Mouse (Mus musculus) right cerebral cortex, postnatal 10 days (tissue): ENCODE data around the gene Pigl.
"Not testable (repeated sequence)": the region's sequence is repeated elsewhere in the genome, so short reads cannot be mapped to it uniquely, and the experiment has no call there.

ENCODE experiments used
- DNase-seq, 2 experiments: peaks; one replicate each; pipeline ENCODE4 v3.0.0; 2021; ENCODE audit warnings: low spot score in 2 of 2

The Pigl gene

DNA sequence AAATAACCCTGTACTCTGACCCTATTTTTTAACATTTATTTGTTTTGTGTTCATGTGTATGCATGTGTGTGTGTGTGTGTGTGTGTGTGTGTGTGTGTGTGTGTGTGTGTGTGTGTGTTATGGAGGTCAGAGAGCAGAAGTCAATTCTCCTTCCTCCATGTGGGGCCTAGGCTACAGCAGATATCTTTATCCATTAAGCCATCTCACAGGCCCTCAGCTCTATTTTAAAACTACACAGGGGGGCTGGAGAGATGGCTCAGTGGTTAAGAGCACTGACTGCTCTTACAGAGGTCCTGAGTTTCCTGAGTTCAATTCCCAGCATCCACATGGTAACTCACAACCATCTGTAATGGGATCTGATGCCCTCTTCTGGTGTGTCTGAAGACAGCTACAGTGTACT is 9.0 kb downstream of the Pigl start:
- not testable (repeated sequence) for DNase-seq

DNA sequence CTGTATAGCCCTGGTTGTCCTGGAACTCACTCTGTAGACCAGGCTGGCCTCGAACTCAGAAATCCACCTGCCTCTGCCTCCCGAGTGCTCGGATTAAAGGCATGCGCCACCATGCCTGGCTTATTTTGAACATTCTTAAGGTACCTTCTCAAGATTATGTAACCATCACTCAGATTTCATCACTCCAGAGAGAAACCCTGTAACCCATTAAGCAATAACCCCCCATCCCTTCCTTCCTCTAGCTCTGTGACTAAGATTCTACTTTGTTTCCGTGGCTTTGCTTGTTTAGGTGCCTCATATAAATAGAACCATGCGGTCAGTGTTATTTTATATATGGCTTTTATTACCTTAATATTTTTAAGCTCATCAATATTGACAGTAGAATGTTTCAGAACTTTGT is 12.2 kb downstream of the Pigl start:
- no peak for DNase-seq

DNA sequence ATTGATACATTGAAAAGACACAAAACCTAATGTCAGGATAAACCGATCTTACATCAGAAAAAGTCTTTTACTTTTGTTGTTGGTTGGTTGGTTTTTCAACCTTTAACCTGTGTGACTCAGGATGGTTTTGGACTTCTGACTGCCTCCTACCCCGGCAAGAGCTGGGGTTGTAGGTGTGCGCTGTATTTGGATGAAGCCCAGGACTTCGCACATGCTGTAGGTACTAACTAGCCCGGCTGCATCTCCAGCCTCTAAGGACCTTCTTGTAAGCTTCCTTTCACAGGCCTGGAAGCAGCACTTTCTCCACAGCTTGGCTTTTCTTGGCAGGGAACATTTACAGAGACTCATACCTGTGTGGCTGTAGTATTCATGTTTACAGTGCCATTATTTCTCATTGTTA is 15.3 kb downstream of the Pigl start:
- DNase-seq: no peak

DNA sequence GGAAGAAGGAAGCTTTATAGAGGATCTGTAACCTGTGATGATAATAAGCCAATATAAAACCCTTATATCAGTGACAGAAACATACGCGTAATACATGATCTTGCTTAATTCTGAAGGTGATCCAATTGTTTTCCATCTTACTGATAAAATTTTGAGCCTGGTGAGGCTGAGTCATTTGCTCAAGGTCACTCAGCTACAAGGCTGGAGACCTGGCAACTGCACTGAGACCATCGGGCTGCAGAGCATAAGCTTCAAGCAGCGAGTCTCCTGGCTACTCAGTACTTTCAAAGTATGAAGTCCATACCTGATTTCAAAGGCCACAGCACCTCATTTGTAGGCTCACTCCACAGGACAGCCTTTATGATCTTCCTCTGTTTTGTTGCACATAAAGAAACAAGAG is 17.9 kb downstream of the Pigl start:
- no peak for DNase-seq

DNA sequence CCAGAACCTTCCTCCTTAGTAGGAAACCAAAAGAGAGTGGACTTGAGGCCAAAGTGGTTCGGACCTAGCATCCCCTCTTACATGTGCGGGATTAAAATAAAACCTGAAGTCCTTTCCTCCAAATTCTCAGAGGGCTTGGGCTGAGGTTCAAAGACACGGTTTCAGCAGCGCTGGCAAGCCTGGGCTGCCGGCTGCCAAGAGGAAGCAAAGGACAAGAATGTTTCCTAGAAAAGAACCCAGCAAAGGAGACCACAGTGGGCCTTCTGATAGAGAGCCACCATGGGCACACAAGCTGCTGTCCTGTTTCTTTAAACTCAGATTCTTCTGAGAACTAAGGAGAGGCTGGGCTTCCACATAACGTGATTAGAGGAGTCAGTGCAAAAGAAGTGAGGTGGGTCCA is 20.7 kb downstream of the Pigl start:
- DNase-seq: peak; percentile 33 to 39

DNA sequence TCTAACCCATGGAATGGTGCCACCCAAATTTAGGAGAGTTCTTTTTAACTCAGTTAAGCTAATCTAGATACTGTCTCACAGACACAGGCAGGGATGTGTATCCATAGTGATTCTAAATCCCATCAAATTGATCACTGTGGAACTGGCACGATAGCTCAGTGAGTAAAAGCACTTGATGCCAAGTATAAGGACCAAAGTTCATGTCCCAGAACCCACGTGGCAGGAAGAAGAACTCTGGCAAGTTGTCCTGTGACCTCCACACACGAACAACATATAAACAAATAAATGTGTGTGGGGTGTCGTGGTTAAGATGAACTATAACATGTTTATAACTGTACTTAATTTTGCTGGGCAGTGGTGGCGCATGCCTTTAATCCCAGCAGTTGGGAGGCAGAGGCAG is 21.3 kb downstream of the Pigl start:
- DNase-seq: no peak

DNA sequence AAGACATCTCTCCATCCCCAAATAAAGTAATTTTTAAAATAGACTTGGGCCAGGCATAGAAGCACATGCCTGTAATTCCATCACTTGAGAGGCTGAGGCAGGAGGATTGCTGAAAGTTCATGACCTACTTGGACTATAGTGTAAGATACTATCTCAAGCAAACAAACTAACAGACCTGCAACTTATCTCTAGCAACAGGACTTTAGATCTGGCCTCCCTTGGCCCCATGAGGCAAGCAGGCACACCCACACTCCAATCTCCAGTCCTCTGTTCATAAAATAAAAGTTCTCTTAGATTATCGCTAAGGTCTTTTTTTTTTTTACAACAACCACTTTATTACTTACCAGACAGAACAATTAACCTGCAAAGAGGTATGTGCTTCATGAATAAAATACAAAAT is 28.7 kb downstream of the Pigl start:
- DNase-seq: no peak

DNA sequence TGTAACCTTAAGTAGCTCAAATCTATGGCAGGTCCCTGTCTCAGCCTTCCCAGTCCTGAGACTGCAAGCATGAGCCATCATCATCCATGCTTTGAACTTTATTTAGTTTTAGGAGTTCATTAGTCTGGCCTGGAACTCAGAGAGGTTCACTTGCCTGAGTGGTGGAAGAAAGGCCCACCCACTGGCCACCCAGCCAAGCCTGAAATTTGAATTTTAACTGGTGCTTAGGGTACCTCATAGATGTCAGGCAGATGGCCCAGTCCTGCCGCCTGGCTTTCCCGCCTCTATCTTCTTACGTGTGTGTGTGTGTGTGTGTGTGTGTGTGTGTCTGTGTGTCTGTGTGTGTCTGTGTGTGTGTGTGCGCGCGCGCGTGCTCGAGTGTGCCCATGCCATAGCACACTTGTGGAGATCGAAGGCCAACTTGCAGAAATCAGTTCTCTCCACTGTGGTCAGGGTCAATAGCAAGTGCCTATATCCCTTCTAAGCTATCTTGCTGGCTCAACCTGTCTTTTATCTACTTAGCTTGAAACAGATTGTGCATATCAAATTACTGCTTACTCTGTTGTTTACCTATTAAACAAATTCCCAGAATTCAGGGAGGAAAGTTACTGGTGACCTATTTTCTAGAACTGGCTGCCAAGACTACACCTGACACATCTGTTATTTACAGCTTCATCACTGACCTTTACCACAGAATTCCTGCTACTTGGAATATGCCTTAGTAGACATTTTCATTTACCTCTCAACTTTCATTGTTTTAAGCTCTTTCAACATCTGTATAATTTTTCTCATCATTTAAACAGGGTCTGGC is 29.5 kb downstream of the Pigl start:
- no peak for DNase-seq

DNA sequence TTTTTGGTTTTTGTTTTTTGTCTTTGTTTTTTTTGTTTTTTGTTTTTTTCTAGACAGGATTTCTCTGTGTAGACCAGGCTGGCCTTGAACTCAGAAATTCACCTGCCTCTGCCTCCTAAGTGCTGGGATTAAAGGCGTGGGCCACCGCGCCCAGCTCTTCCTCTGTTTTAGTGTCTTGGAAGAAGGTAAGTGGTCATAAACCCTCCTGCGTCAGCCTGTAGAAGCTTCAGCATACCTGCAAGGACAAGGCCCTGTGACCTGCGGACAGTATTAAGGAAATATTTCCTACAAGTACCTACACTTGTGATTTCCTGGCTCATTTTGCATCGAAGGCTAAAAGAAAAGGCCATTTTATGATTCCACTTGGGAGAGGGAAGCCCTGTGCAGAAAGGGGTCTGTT is 35.4 kb downstream of the Pigl start:
- no peak for DNase-seq

DNA sequence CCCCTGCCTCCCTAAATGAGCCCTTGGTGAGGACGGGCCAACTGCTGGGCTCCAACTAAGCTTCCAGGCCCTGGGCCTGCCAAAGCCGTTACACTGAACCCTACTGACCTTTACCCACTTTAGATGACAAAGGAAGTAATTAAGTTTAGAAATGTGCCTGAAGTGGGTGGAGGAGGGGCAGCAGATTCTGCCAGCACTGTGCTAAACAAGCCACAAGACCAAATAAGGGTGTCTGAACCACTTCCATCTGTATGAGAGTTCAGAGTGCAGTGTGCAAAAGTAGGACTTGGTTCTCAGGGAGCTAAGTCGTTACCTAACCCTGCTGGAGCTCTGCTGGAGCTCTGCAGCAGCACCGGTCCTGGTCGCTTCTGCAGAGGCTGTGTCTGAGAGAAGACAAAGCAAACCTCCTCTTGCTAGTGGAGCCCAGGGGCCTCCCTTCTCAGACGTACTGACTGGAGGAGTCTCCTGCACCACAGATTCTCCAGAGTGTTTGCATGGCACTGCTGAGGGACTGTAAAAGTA is 36.6 kb downstream of the Pigl start:
- peak; percentile 43 to 55 for DNase-seq

DNA sequence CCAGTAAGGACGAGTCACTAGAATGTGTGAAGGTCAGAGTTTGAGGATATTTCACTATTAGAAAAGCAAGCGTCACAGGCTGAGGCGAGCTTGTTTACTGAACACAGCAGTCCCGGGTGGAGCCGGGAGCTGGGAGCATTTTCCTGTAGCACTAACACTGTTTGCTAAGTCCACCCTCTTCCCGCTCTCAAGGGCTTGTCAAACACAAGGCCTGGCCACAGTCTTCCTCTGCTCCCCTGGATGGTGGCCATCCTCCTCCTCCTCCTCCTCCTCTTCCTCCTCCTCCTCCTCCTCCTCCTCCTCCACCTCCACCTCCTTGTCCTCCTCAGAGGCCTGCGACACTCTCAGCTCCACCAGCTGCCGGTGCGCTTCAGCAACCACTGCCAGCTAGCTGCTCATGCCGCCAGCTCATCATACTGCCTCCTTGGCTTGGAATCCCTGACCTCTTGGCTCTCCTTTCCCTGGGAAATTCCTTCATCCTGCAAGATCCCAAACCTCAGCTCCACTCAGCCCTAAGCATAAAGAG is 37.1 kb downstream of the Pigl start:
- peak in 1 of 2 experiments; percentile 36 for DNase-seq

DNA sequence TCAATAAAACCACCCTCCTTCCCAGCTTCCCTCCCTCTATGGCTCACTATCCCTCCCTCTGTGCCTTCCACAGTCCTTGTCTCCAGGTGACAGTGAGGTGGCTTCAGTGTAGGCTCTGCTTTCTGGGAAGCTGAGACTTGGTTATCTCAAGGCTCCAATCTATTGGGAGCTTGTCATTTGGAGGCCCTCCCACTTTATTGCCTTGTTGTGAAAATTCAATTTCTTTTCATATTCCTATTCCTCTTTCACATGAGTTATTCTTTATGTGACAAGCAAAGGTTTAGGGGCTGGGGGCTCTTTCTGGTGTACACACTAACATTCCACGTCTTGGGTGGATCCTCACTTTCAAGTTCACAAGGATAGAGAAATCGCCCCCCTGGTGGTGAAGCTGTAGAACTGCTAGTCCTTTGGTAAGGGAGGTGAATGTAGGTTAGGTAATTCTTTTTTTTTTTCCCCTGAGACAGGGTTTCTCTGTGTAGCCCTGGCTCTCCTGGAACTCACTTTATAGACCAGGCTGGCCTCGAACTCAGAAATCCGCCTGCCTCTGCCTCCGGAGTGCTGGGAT is 38.0 kb downstream of the Pigl start:
- no peak for DNase-seq

DNA sequence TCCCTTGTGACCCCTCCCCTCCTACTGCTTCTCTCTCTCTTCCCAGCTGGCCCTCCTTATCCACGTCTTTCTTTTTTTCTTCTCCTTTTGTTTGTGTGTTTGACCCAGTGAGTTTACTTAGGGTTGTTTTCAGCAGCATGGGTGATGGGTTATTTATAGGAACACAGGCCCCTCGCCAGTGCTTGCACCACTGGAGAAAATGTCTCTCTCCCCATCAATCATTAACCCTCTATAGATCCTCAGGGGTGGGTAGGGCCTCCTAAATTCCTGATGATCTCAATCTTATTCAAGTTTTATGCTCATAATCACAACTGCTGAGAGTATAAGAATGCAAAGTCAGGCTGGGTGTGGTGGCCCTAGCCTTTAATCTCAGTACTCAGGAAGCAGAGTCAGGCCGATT is 38.9 kb downstream of the Pigl start:
- no peak for DNase-seq

DNA sequence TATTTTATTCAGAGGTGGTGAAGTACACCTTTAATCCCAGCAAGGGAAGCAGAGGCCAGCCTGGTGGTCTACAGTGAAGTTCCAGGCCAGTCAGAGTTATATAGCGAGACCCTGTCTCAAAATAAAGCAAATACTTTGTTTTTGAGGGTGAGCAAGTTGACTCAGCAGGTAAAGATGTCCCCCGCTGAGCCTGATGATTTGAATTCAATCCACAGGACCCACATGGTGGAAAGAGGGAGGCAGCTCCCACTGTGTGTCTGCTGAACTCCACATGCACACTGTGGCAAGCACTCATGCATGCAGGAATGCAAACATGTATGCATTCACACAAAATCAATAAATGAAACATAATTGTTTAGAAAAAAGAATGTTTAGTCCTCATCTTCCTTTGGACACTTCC is 40.5 kb downstream of the Pigl start:
- DNase-seq: no peak

DNA sequence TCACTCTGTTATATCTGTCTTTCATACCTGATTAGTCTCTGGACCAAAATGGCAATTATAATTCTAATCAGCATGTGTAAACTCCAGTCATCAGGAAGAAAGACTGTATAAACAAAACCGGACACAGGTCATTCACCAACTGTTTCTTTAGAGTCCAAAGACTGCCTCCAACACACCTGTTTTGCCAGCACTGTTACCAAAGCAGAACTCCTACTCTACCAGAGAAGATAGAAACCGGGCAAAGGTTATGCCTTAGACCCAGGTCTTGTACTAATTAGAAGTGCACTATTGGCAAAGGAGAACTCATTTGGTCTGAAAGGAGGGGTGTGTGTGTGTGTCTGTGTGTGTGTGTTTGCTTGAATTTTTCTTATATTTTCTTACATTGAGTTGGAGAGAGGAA is 42.3 kb downstream of the Pigl start:
- no peak for DNase-seq

DNA sequence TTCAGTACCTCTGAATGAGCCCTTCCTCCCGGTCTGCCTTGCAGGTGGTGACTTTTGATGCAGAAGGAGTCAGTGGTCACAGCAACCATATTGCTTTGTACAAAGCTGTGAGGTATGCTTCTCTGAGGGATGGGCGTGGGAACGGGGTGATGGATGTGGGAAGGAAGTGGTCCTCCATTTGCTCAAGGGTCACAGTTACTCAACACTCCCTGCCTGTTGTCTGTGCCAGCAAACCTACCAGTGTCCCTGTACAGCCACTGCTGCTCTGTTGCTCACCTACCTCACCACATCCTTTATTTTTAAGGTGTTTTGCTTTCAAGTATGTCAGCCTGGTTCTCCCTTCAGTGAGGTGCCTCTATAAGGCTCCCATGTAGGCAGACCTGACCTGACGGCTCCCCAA is 49.4 kb downstream of the Pigl start:
- no peak for DNase-seq

DNA sequence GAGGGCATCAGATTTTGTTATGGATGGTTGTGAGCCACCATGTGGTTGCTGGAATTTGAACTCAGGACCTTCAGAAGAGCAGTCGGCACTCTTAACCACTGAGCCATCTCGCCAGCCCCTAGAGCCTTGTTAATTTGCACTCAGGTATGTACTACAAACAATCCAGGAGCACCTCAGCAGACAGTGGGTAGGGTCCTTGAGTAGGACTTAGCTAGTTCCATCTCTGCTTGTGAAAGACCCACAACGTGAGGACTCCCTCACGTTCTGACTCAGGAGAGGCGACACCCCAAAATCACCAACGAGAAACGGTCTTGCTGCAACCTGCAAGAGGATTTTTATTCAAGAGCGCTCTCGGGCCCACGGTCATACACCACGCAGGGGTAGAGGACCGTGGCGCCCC is 50.1 kb downstream of the Pigl start:
- not testable (repeated sequence) for DNase-seq

DNA sequence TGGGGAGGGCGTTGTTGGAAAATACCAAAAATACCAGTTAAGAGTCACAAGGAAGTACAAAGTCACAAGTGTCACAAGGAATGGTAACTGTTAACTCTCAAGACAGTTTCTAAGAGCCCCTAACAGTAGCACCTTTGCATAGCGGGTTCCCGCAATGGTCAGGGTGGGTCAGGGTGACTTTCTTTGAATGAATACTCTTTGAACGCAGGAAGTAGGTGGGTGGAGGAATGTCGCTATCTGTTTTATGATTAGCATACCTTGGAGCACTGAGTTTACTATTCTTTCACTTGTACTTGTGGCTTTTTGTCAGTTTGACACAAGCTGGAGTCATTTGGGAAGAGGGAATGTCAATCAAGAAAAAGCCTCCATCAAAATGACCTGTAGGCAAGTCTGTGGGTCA is 50.6 kb downstream of the Pigl start:
- not testable (repeated sequence) for DNase-seq

DNA sequence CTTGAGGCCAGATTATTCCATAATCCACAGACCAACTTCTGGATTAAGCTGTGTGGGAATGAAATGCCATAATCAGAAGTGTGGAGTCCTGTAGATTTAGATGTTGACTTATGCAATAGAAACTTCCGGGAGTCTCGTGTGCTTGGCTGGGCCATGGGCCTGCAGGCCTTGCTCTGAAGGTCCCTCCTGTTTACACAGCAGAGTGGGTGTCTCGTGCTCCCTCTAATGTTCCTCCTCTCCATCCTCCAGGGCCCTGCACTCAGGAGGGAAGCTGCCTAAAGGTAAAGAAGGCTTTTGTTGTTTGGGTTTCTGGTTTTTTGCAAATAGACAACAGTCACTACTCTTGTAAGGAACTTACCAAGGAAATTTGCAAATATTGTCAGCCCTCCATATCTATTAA is 51.3 kb downstream of the Pigl start:
- DNase-seq: no peak

DNA sequence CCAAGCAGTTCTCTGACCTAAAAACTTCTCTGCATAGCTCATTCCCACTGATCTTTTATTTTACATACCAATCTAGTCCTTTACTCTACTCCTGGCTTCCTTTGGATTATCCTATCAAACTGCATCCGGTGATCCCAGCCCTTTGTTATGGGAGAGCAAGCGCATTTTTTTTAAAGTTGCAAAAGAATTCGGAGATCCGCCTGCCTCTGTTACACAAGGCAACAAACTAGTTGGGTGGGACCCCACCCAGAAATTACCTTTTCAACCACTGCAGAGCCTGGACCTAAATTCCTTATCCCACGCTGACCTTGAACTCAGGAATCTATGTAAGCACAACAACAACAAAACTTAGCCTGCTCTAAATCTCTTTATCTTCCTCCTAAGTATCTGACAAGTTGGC is 52.7 kb downstream of the Pigl start:
- DNase-seq: no peak

DNA sequence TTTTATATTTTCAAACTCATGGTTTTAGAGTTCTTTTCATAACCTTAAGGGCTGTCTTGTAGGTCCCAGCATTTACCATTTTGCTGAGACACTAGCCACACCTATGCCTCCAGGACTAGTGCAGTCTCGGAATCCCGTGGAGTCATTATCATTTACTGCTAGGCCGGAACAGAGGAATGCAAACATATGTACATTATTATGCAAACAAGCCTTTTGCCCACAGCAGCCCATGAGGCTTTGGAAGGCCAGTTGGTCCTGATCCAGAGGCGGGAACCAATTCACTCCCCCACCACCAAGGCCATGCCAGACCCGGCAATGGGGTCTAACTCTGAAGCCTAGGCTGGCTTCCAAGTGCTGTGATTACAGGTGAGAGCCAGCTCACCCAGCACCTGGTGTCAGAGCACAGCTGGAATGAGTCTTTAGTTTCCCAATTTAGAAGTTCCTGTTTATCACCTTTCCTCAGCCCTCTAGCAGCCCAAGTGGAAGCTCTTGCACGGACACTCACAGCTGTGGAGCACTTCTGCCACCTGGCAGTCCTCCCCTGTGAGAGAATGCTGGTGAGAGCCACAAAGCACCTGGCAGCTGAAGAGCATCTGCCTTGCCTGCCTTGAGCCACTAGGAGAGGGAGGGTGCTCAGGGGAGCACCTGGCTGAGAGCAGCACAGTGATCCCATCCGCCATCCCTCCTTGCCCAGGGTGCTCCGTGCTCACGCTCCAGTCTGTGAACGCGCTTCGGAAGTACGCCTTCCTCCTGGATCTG is 53.4 kb downstream of the Pigl start:
- DNase-seq: no peak

DNA sequence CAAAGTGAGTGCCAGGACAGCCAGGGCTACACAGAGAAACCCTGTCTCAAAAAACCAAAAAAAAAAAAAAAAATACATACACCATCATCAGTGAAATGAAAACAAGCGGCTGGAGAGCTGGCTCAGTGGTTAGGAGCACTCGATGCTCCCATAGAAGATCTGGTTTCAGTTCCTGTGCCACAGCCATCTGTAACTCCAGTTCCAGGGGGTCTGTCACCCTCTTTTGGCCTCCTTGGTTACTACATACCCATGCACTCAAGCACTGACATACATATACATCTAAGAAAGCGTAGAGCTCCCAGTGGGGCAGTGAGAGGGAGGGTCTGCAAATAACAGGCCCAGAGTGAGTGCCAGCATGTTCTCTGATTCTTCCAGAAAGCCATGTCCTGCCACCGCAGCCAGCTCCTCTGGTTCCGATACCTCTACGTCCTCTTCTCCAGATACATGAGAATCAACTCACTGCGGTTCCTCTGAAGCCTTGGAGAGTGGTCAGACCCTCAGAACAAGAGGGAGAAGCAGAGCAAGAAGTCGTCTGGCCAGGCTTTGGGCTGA is 54.3 kb downstream of the Pigl start:
- DNase-seq: no peak
